Mouse (Mus musculus): ENCODE data around the gene Enkur. TPM values are rescaled to one million over a fixed set of nuclear protein-coding genes. Genes with fewer than 3 reads are reported as not detected.

Enkur gene
- total and polyA plus RNA-seq, 2 experiments from 2014 or later: 3.8 TPM; not detected in 1

DNA sequence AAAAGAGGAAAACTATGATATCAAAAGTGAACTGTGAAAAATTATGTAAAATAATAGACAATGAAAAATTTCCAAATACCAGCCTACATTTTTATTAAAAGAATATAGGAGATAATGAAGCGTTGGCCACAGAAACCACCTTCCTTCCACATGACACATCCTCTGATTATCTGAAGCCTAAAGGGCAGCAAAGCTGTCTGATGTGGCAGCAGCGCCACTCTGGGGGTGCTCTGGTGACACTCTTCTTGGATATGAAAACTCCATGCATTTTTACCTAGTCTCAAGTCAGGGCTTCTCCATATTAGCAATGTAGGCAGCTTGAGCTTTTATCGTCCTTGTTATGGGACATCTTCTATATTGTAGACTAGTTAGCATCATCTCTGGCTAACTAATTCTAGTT lies 51.7 kb downstream of the Enkur start:
- 70% methylated on average over 3 of the region's 3 CpGs for WGBS
- DNase-seq (ENCODE audit: low spot score): no peak

GRCm38 (mm10) chr2:21147169-21147568 lies 58.0 kb downstream of the Enkur start:
- Histone ChIP-seq H3K27me3 (ENCODE audit: control insufficient read depth, insufficient read depth, low read length) (no peaks in the 10 kb centered on the region), H3K9ac (replicated peaks; ENCODE audit: low read depth, low read length) (no peak overlapping the region), H3K4me3 (ENCODE audit: low read depth, low read length) (no peak overlapping the region), H3K4me1 (ENCODE audit: control insufficient read depth, insufficient read depth) (peaks cover 4% of the 10 kb centered on the region; the same call in 1 of the 2 replicates), H3K36me3 (replicated peaks; ENCODE audit: control insufficient read depth, insufficient read depth, low read length) (no peaks in the 10 kb centered on the region), H3K9me3 (replicated peaks; ENCODE audit: control insufficient read depth, low read length) (no peaks in the 10 kb centered on the region), H3K4me2 (ENCODE audit: low read depth, low read length) (no peak overlapping the region), H3K27ac (ENCODE audit: low read depth) (no peak overlapping the region)
- DNase-seq (ENCODE audit: low spot score) (no peak), ATAC-seq (ENCODE audit: insufficient read depth, low read depth) (no peak)
- WGBS: 69% methylated on average over 4 of the region's 4 CpGs
- TF ChIP-seq EP300 (IDR thresholded peaks at IDR 0.05; ENCODE audit: low read depth) (no peak), CTCF (IDR thresholded peaks at IDR 0.05; ENCODE audit: low read depth) (no peak)

More for the DNA sequence above, 51.7 kb downstream of the Enkur start:
- no peak overlapping the region for H3K4me3 ChIP-seq (ENCODE audit: low read depth, low read length)
- H3K4me1 ChIP-seq (ENCODE audit: control insufficient read depth, insufficient read depth): no peaks in the 10 kb centered on the region
- TF ChIP-seq EP300 (IDR thresholded peaks at IDR 0.05; ENCODE audit: low read depth) (no peak), CTCF (IDR thresholded peaks at IDR 0.05; ENCODE audit: low read depth) (no peak)
- H3K4me2 ChIP-seq (ENCODE audit: low read depth, low read length): no peak overlapping the region
- ATAC-seq (ENCODE audit: insufficient read depth, low read depth): no peak
- H3K36me3 ChIP-seq (replicated peaks; ENCODE audit: control insufficient read depth, insufficient read depth, low read length): no peaks in the 10 kb centered on the region
- no peak overlapping the region for H3K27ac ChIP-seq (ENCODE audit: low read depth)
- no peaks in the 10 kb centered on the region for H3K9me3 ChIP-seq (replicated peaks; ENCODE audit: control insufficient read depth, low read length)
- no peak overlapping the region for H3K9ac ChIP-seq (replicated peaks; ENCODE audit: low read depth, low read length)
- no peaks in the 10 kb centered on the region for H3K27me3 ChIP-seq (ENCODE audit: control insufficient read depth, insufficient read depth, low read length)

GRCm38 (mm10) chr2:21146486-21146885 lies 58.7 kb downstream of the Enkur start:
- Histone ChIP-seq H3K36me3 (replicated peaks; ENCODE audit: control insufficient read depth, insufficient read depth, low read length) (no peaks in the 10 kb centered on the region), H3K4me1 (ENCODE audit: control insufficient read depth, insufficient read depth) (peaks cover 4% of the 10 kb centered on the region; the same call in 1 of the 2 replicates), H3K4me2 (ENCODE audit: low read depth, low read length) (no peak overlapping the region), H3K9ac (replicated peaks; ENCODE audit: low read depth, low read length) (no peak overlapping the region), H3K4me3 (ENCODE audit: low read depth, low read length) (no peak overlapping the region), H3K9me3 (replicated peaks; ENCODE audit: control insufficient read depth, low read length) (no peaks in the 10 kb centered on the region), H3K27me3 (ENCODE audit: control insufficient read depth, insufficient read depth, low read length) (no peaks in the 10 kb centered on the region), H3K27ac (ENCODE audit: low read depth) (no peak overlapping the region)
- TF ChIP-seq EP300 (IDR thresholded peaks at IDR 0.05; ENCODE audit: low read depth) (no peak), CTCF (IDR thresholded peaks at IDR 0.05; ENCODE audit: low read depth) (no peak)
- WGBS: 71% methylated on average over 6 of the region's 6 CpGs
- ATAC-seq (ENCODE audit: insufficient read depth, low read depth) (no peak), DNase-seq (ENCODE audit: low spot score) (peak; percentile 13)

GRCm38 (mm10) chr2:21142616-21143015 lies 62.5 kb downstream of the Enkur start:
- Histone ChIP-seq H3K27ac (ENCODE audit: low read depth) (no peak overlapping the region), H3K36me3 (replicated peaks; ENCODE audit: control insufficient read depth, insufficient read depth, low read length) (no peaks in the 10 kb centered on the region), H3K27me3 (ENCODE audit: control insufficient read depth, insufficient read depth, low read length) (no peaks in the 10 kb centered on the region), H3K4me1 (ENCODE audit: control insufficient read depth, insufficient read depth) (peaks cover 4% of the 10 kb centered on the region; the same call in 1 of the 2 replicates), H3K9ac (replicated peaks; ENCODE audit: low read depth, low read length) (no peak overlapping the region), H3K9me3 (replicated peaks; ENCODE audit: control insufficient read depth, low read length) (no peaks in the 10 kb centered on the region), H3K4me2 (ENCODE audit: low read depth, low read length) (peak overlapping the region; percentile 93), H3K4me3 (ENCODE audit: low read depth, low read length) (peak overlapping the region; percentile 55)
- 4% methylated on average over 2 of the region's 2 CpGs for WGBS
- DNase-seq (ENCODE audit: low spot score) (peak; percentile 21), ATAC-seq (ENCODE audit: insufficient read depth, low read depth) (no peak; the same call in 1 of the 2 replicates)
- no peak for TF ChIP-seq EP300 (IDR thresholded peaks at IDR 0.05; ENCODE audit: low read depth)
- no peak for TF ChIP-seq CTCF (IDR thresholded peaks at IDR 0.05; ENCODE audit: low read depth)

DNA sequence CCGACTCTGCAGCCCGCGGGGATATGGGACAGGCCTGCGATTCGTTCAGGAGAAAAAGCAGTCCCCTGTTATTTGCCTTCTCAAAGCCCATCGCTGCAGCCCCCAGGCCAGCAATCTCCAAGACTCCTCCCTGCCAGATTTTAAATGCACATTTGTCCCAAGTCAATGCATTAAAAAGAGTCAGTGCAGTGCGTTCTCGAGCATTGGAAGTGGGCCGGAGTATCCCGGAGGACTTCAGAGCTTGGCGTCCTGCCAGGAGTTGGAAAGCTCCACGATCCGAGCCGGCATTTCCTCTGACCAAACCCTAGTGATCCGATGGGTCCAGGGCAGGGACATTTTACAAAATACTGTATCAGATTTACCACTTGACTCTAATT lies 63.0 kb downstream of the Enkur start:
- H3K27me3 ChIP-seq (ENCODE audit: control insufficient read depth, insufficient read depth, low read length): no peaks in the 10 kb centered on the region
- TF ChIP-seq CTCF (IDR thresholded peaks at IDR 0.05; ENCODE audit: low read depth) (no peak), EP300 (IDR thresholded peaks at IDR 0.05; ENCODE audit: low read depth) (no peak)
- peak overlapping the region; percentile 93 for H3K4me2 ChIP-seq (ENCODE audit: low read depth, low read length)
- peak overlapping the region; percentile 52 for H3K9ac ChIP-seq (replicated peaks; ENCODE audit: low read depth, low read length)
- no peaks in the 10 kb centered on the region for H3K9me3 ChIP-seq (replicated peaks; ENCODE audit: control insufficient read depth, low read length)
- peak; percentile 83 for ATAC-seq (ENCODE audit: insufficient read depth, low read depth)
- peak overlapping the region; percentile 55 for H3K4me3 ChIP-seq (ENCODE audit: low read depth, low read length)
- DNase-seq (ENCODE audit: low spot score): peak; percentile 24
- H3K27ac ChIP-seq (ENCODE audit: low read depth): peak overlapping the region; percentile 44
- H3K4me1 ChIP-seq (ENCODE audit: control insufficient read depth, insufficient read depth): peaks cover 4% of the 10 kb centered on the region; the same call in 1 of the 2 replicates
- WGBS: under 1% methylated on average over 15 of the region's 15 CpGs
- H3K36me3 ChIP-seq (replicated peaks; ENCODE audit: control insufficient read depth, insufficient read depth, low read length): no peaks in the 10 kb centered on the region
